Mouse (Mus musculus) E14TG2a.4 (cell line): ENCODE results near the gene Mrm1.

Experiments
- CTCF ChIP-seq: conservative IDR thresholded peaks from 2 replicates; pipeline ENCODE4 v1.5.1; 2014; ENCODE audit warnings: low read length
- NANOG ChIP-seq: IDR thresholded peaks from 2 replicates; pipeline ENCODE4 v1.6.1; 2014; ENCODE audit warnings: borderline replicate concordance, low read length, mixed read lengths
- POU5F1 ChIP-seq: IDR thresholded peaks from 2 replicates; pipeline ENCODE4 v1.6.1; 2014; ENCODE audit warnings: low read length, borderline replicate concordance

GRCm38 (mm10) chr11:84780143-84780870 is 39.0 kb downstream of the Mrm1 start:
- TF ChIP-seq CTCF (no peak), NANOG (no peak), POU5F1 (no peak)
